Mouse (Mus musculus) MEL-GATA-1-ER (cell line): ENCODE measurements around the gene Arrdc2.
A peak's percentile ranks its signal among the peaks of the same experiment; 100 is the strongest.

ENCODE experiments used
- DNase-seq: peaks from one replicate; pipeline ENCODE4 v3.0.0-alpha.2; 2012; ENCODE audit warnings: low read depth; ENCODE audit errors: extremely low read depth

The Arrdc2 gene

GRCm38 (mm10) chr8:70808955-70809701 is 30.4 kb downstream of the Arrdc2 start:
- DNase-seq = no peak

GRCm38 (mm10) chr8:70808239-70808638 is 31.3 kb downstream of the Arrdc2 start, which contains the start of gene Il12rb1:
Gene Il12rb1, plus strand, starts transcription at chr8:70808449.
- no peak for DNase-seq

- no peak for DNase-seq
These were observed 32.2 kb downstream of the Arrdc2 start for GRCm38 (mm10) chr8:70807304-70807703.

GRCm38 (mm10) chr8:70806541-70806940 is 33.0 kb downstream of the Arrdc2 start:
- DNase-seq = no peak

GRCm38 (mm10) chr8:70804481-70805206 is 34.9 kb downstream of the Arrdc2 start, which contains the start of gene Mast3:
Gene Mast3, minus strand, starts transcription at chr8:70805054.
- DNase-seq = peak; percentile 55

GRCm38 (mm10) chr8:70803761-70804480 is 35.6 kb downstream of the Arrdc2 start:
- DNase-seq = no peak

- no peak for DNase-seq
These were observed 36.6 kb downstream of the Arrdc2 start for GRCm38 (mm10) chr8:70802786-70803510.

GRCm38 (mm10) chr8:70801830-70802229 is 37.7 kb downstream of the Arrdc2 start:
- no peak for DNase-seq

- no peak for DNase-seq
These were observed 38.4 kb downstream of the Arrdc2 start for GRCm38 (mm10) chr8:70801156-70801555.

GRCm38 (mm10) chr8:70800648-70801047 is 38.9 kb downstream of the Arrdc2 start:
- no peak for DNase-seq

GRCm38 (mm10) chr8:70798281-70798680 is 41.2 kb downstream of the Arrdc2 start:
- no peak for DNase-seq

- DNase-seq = peak; percentile 94
These were observed 42.1 kb downstream of the Arrdc2 start for GRCm38 (mm10) chr8:70797081-70798070.

- DNase-seq = no peak
These were observed 43.0 kb downstream of the Arrdc2 start for GRCm38 (mm10) chr8:70796403-70797080.

- DNase-seq = no peak
These were observed 44.1 kb downstream of the Arrdc2 start for GRCm38 (mm10) chr8:70795370-70795769.

GRCm38 (mm10) chr8:70794215-70794614 is 45.3 kb downstream of the Arrdc2 start:
- no peak for DNase-seq

- no peak for DNase-seq
These were observed 46.8 kb downstream of the Arrdc2 start for GRCm38 (mm10) chr8:70792700-70793099.

- peak; percentile 87 for DNase-seq
These were observed 47.4 kb downstream of the Arrdc2 start for GRCm38 (mm10) chr8:70791975-70792691.

GRCm38 (mm10) chr8:70791294-70791701 is 48.2 kb downstream of the Arrdc2 start:
- peak; percentile 80 for DNase-seq

GRCm38 (mm10) chr8:70790846-70791245 is 48.7 kb downstream of the Arrdc2 start:
- DNase-seq = no peak
